Mouse (Mus musculus): Measurements from ENCODE around the gene Repin1.

GRCm38 (mm10) chr6:48645660-48646308 lies 52.1 kb downstream of the Repin1 start:
- no peak for TF ChIP-seq POLR2A (IDR thresholded peaks at IDR 0.05; ENCODE audit: extremely low read depth, insufficient read depth, low read length)
- peak; percentile 79 for TF ChIP-seq CTCF (IDR thresholded peaks at IDR 0.05; ENCODE audit: low read depth, low read length)
